Mouse (Mus musculus) lung, adult 2 months (tissue): ENCODE data around the gene Slc36a3.

Experiments used
- CTCF ChIP-seq: fragments of 200-500 bp; IDR thresholded peaks from 2 replicates; pipeline ENCODE4 v1.5.1; 2011; ENCODE audit warnings: mild to moderate bottlenecking, low read length, control low read depth; ENCODE audit not compliant: insufficient read depth
- POLR2A ChIP-seq: fragments of 200-500 bp; IDR thresholded peaks from 2 replicates; pipeline ENCODE4 v1.6.1; 2011; ENCODE audit warnings: low read depth, mild to moderate bottlenecking, control low read depth, low read length, borderline replicate concordance; ENCODE audit errors: extremely low read depth

DNA sequence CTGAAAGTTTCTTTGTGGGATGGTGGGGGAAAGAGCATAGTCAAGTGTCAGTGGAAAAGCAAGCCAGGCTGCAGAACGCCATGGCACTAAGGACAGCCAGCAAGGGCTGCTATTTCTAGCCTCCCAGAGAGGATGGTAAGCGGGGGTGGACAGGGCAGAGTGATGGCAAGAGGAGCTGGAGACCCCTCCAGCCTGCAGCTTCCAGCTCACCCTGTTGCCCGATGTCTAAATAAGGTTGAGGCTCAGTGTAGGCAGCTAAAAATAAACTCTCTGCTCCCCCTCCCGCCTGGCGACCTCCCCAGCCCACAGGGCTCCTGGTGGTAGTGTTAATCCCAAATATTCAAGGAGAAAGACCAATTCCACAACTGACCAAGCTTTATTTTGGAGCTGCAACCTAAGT lies 66.1 kb downstream of the Slc36a3 start:
- no peak for TF ChIP-seq CTCF
- TF ChIP-seq POLR2A = no peak
